Comparison of ENCODE assay signal across 8 mouse cellular contexts in the genomic region with DNA sequence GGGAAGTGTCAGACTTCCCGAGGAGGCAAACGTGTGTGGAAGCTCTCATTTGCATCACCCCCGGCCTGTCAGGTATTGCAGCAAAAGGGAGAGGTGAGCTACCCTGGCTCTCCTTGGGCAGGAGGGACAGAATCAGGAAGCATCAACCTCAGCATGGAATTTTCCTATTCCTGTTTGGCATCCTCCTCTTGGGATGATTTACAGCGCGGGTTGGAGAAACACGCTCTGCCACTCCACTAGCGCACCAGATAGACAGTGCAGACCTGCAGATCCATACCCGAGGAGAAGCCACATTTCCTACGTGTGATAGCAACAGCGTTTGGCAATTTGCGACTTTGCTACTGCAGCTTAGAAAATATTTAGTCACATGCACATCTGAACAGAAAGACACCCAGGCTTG. TPM values are rescaled to one million over a fixed set of nuclear protein-coding genes. Genes with fewer than 3 reads are reported as not detected.
A peak's percentile ranks its signal among the peaks of the same experiment; 100 is the strongest.
DNase-seq lines count a peak whose midpoint lies in the region; ATAC-seq and TF ChIP-seq lines count a peak whose summit lies in the region.

No protein-coding gene starts in this region.

- DNase-seq in kidney, postnatal 0 days (ENCODE audit: low spot score) = no peak
- DNase-seq in kidney, postnatal 36 days = no peak
- peak; percentile 73 for DNase-seq in cerebellum, adult 9-10 months
- no peak for DNase-seq in MN1 (ENCODE audit: low spot score)
- DNase-seq in spleen, adult 12 weeks (ENCODE audit: low spot score) = no peak
- no peak for DNase-seq in heart, adult 8-10 months (ENCODE audit: low spot score)

- H3K36me3 ChIP-seq in kidney, postnatal 0 days (ENCODE audit: insufficient read depth, low read length) = no peaks in the 10 kb centered on the region
- H3K36me3 ChIP-seq in hindbrain, embryonic 13.5 days = no peaks in the 10 kb centered on the region
- H3K36me3 ChIP-seq in midbrain, embryonic 12.5 days = no peaks in the 10 kb centered on the region

- no peak overlapping the region for H3K27ac ChIP-seq in kidney, postnatal 0 days
- H3K27ac ChIP-seq in hindbrain, embryonic 13.5 days = no peak overlapping the region
- no peak overlapping the region for H3K27ac ChIP-seq in midbrain, embryonic 12.5 days (replicated peaks)

- H3K4me3 ChIP-seq in kidney, postnatal 0 days (replicated peaks; ENCODE audit: low read depth, low read length) = peak overlapping the region; percentile 14; the same call in 1 of the 2 replicates
- peak overlapping the region; percentile 57 for H3K4me3 ChIP-seq in hindbrain, embryonic 13.5 days
- peak overlapping the region; percentile 52 for H3K4me3 ChIP-seq in midbrain, embryonic 12.5 days

- no peaks in the 10 kb centered on the region for H3K9me3 ChIP-seq in kidney, postnatal 0 days (replicated peaks; ENCODE audit: low read length)
- no peaks in the 10 kb centered on the region for H3K9me3 ChIP-seq in hindbrain, embryonic 13.5 days
- no peaks in the 10 kb centered on the region for H3K9me3 ChIP-seq in midbrain, embryonic 12.5 days

- H3K27me3 ChIP-seq in kidney, postnatal 0 days (ENCODE audit: insufficient read depth, low read length) = no peaks in the 10 kb centered on the region
- no peaks in the 10 kb centered on the region for H3K27me3 ChIP-seq in hindbrain, embryonic 13.5 days
- peaks cover 21% of the 10 kb centered on the region; the same call in 1 of the 2 replicates for H3K27me3 ChIP-seq in midbrain, embryonic 12.5 days

- no peak overlapping the region for H3K9ac ChIP-seq in kidney, postnatal 0 days (ENCODE audit: low read depth, low read length)
- H3K9ac ChIP-seq in hindbrain, embryonic 13.5 days = peak overlapping the region; percentile 70
- H3K9ac ChIP-seq in midbrain, embryonic 12.5 days (replicated peaks) = no peak overlapping the region

- ATAC-seq in kidney, postnatal 0 days (replicated peaks; ENCODE audit: low FRiP score, low read depth) = no peak
- no peak for ATAC-seq in hindbrain, embryonic 13.5 days (ENCODE audit: low FRiP score)
- no peak for ATAC-seq in midbrain, embryonic 12.5 days (ENCODE audit: low FRiP score, low read depth)

- no peak for TF ChIP-seq CTCF in kidney, postnatal 0 days (IDR thresholded peaks at IDR 0.05; ENCODE audit: low read depth)

- peak overlapping the region; percentile 79 for H3K4me2 ChIP-seq in kidney, postnatal 0 days (ENCODE audit: low read length)
- peak overlapping the region; percentile 65 for H3K4me2 ChIP-seq in hindbrain, embryonic 13.5 days
- peak overlapping the region; percentile 69 for H3K4me2 ChIP-seq in midbrain, embryonic 12.5 days (replicated peaks)

- WGBS in kidney, postnatal 0 days = 16% methylated on average over 11 of the region's 11 CpGs
- 20% methylated on average over 11 of the region's 11 CpGs for WGBS in hindbrain, embryonic 13.5 days
- 30% methylated on average over 11 of the region's 11 CpGs for WGBS in midbrain, embryonic 12.5 days

- no peaks in the 10 kb centered on the region; the same call in 1 of the 2 replicates for H3K4me1 ChIP-seq in kidney, postnatal 0 days (replicated peaks; ENCODE audit: insufficient read depth, low read length)
- H3K4me1 ChIP-seq in hindbrain, embryonic 13.5 days (replicated peaks) = peaks cover 27% of the 10 kb centered on the region
- peaks cover 9% of the 10 kb centered on the region for H3K4me1 ChIP-seq in midbrain, embryonic 12.5 days

RNA-seq across cellular contexts. Expression of gene Scn1a, which starts 32.2 kb away (rescaled TPM):
- 0.47 TPM in 2 replicates for polyA plus RNA-seq in kidney, postnatal 0 days (2015; fragmentation: Nextera tagmentation; extraction: Ambion mirVana)
- 13.3 and 13.8 TPM in 2 replicates for polyA plus RNA-seq in hindbrain, embryonic 13.5 days (2015; fragmentation: Nextera tagmentation; extraction: Ambion mirVana)
- polyA plus RNA-seq in midbrain, embryonic 12.5 days (2016; fragmentation: Nextera tagmentation; extraction: Ambion mirVana) = 3.7 and 4.2 TPM in 2 replicates
- under 1 TPM in 1 of 4 experiments, not detected in 3; 0.05 TPM for total RNA-seq in heart, adult 8-10 months (2022)
